Mouse (Mus musculus) CH12.LX (cell line): ENCODE results near the gene Cdk5rap2.

Source experiments
- CTCF ChIP-seq, 2 experiments: IDR thresholded peaks in 1 of 2; conservative IDR thresholded peaks in 1 of 2; 2 replicates each; pipeline ENCODE4 v1.5.1; 2011 to 2012; ENCODE audit warnings: low read depth in 2 of 2, low read length in 2 of 2, improper control_type of control experiment in 1 of 2, inconsistent platforms in 1 of 2, mild to moderate bottlenecking in 1 of 2, moderate library complexity in 1 of 2
- EP300 ChIP-seq: IDR thresholded peaks from 2 replicates; pipeline ENCODE4 v1.6.1; 2011; ENCODE audit warnings: low read length, improper control_type of control experiment
- ETS1 ChIP-seq: conservative IDR thresholded peaks from 2 replicates; pipeline ENCODE4 v1.6.1; 2012; ENCODE audit warnings: low read depth, mild to moderate bottlenecking, inconsistent platforms, low read length, improper control_type of control experiment, moderate library complexity
- POLR2A ChIP-seq: IDR thresholded peaks from 2 replicates; pipeline ENCODE4 v1.6.1; 2011; ENCODE audit warnings: low read depth, mild to moderate bottlenecking, improper control_type of control experiment, low read length
- POLR2AphosphoS2 ChIP-seq: IDR thresholded peaks from 2 replicates; pipeline ENCODE4 v1.6.1; 2011; ENCODE audit warnings: low read depth, low read length, improper control_type of control experiment
- RAD21 ChIP-seq: IDR thresholded peaks from 2 replicates; pipeline ENCODE4 v1.6.1; 2011; ENCODE audit warnings: low read depth, mild to moderate bottlenecking, low read length, improper control_type of control experiment, moderate library complexity
- USF1 ChIP-seq: IDR thresholded peaks from 2 replicates; pipeline ENCODE4 v1.6.1; 2014; ENCODE audit warnings: low read depth, mild to moderate bottlenecking, inconsistent platforms, low read length, improper control_type of control experiment

GRCm38 (mm10) chr4:70243561-70244120 lies 166.6 kb downstream of the Cdk5rap2 start:
- no peak for TF ChIP-seq RAD21
- no peak for TF ChIP-seq USF1
- TF ChIP-seq POLR2A = no peak
- TF ChIP-seq EP300 = no peak
- no peak for TF ChIP-seq ETS1
- no peak for TF ChIP-seq CTCF (conservative IDR thresholded peaks at IDR 0.05 in 1 of 2, IDR thresholded peaks at IDR 0.05 in 1 of 2; ENCODE audit: low read depth in 2 of 2, low read length in 2 of 2)
- no peak for TF ChIP-seq POLR2AphosphoS2
